Mouse (Mus musculus): Measurements from ENCODE around the gene Rrh.

- no peak for TF ChIP-seq POLR2A (IDR thresholded peaks at IDR 0.05; ENCODE audit: insufficient read depth, low read depth, low read length)
- no peak for TF ChIP-seq CTCF (IDR thresholded peaks at IDR 0.05; ENCODE audit: insufficient read depth, low read depth, low read length)
Observed at GRCm38 (mm10) chr3:129830626-129831025, 8.2 kb upstream of the Rrh start.

Data from olfactory bulb, adult 2 months (tissue).